Mouse (Mus musculus) gastrocnemius, adult 2 months (tissue): Measurements from ENCODE around the gene Spock1. TPM values are rescaled to one million over a fixed set of nuclear protein-coding genes. Genes with fewer than 3 reads are reported as not detected.
"Not testable (repeated sequence)": the region's sequence is repeated elsewhere in the genome, so short reads cannot be mapped to it uniquely, and the experiment has no call there.

Experiments used
- DNase-seq: peaks from one replicate; pipeline ENCODE4 v3.0.0; 2022
- H3K27ac ChIP-seq: fragments of 200-600 bp; 2 replicates; pipeline ENCODE4 v1.8.1; 2022; ENCODE audit warnings: mild to moderate bottlenecking
- H3K4me3 ChIP-seq: fragments of 200-600 bp; 2 replicates; pipeline ENCODE4 v1.8.1; 2022; ENCODE audit warnings: mild to moderate bottlenecking, moderate library complexity
- CTCF ChIP-seq: fragments of 200-600 bp; IDR thresholded peaks from 2 replicates; pipeline ENCODE4 v1.8.1; 2022; ENCODE audit warnings: antibody characterized with exemption, mild to moderate bottlenecking, moderate library complexity
- intact Hi-C: fragments of 180-260 bp; cut with DNase I; formaldehyde crosslinking; loops from one replicate; pipeline ENCODE4 v1.15.1; 2025
- total RNA-seq, 2 experiments: library from RNA; stranded (reverse); gene quantifications; 2 replicates each; pipeline ENCODE4 v1.2.3; 2021

The Spock1 gene
- total RNA-seq, 2 experiments from 2014 or later = 0.13 to 0.78 TPM

DNA sequence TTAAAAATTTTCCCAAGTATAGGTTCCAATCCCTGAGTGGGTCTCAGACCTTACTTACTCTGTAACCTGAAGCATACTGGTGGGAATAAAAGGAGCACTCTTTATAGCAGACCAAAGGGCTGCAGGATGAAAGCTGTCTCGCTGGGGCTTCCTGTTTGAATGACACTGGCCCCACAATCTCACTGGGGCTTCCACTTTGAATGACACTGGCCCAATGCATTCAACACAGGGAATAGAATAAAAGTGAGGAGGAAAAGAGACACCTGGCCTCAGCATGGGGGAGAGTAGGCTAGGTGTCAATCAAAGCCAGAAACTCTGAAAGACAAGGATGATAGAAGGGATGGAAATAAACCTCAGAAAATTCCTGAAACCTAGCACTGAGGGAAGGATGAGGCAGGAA lies 413.3 kb downstream of the Spock1 start:
- DNase-seq = no peak
- Histone ChIP-seq H3K4me3 (no peak overlapping the region), H3K27ac (no peak overlapping the region)
- intact Hi-C loops = no loop called here
- no peak for TF ChIP-seq CTCF

DNA sequence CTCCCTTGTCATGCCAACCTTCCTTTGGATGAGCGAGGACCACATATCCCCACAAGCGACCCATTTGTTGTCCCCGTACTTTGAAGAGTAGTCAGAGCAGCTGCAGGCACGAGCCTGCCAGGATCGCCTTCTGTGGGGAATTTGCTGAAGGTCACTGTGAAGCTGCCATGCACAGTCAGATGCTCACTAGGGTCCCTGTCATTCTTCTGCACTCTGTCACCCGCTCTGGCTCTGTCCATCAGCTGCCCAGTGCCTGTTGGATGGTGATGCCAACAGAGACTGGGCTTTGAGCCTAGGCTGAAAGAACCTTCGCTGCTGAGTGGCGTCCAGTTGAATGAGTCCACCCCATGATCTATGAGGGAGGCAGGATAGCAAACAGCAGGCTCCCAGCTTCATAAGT lies 419.2 kb downstream of the Spock1 start:
- H3K4me3 ChIP-seq = no peak overlapping the region
- intact Hi-C loops = no loop called here
- no peak for TF ChIP-seq CTCF
- H3K27ac ChIP-seq = no peak overlapping the region
- DNase-seq = no peak

DNA sequence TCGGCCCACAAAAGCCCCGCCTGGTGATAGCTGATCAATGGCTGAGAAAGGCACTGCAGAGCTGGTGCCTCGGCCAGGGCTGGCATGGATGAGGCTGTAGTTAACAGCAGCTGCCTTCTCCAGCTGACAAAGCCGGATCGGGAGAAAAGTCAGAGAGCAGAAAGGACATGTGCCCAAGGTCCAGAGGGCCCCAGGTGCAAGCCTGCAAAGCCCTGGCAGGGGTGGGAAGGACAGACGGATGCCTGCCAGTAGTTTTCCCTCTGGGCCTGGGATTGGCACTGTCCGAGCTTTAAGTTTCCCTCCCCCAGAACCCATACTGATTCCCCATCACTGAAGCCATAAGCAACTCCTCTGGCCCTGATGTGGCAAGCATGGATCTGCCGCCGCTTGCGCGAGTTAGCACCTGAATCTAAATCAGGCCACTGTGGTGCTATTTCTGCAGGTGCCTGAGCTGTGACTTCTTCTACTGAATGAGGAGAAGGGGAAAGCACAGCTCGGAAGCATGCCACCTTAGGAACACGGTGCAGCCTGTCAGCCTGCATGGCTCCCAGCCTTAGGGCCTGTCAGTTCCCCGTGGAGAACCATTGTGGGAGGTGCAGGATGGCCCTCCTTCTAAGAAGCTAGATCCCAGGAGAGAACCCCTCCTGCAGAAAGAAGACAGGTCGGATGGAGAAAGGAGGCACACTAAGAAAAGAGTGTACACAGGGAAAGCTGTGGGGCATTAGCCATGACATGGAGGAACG lies 423.5 kb downstream of the Spock1 start:
- TF ChIP-seq CTCF = no peak
- intact Hi-C loops = no loop called here
- no peak overlapping the region for H3K4me3 ChIP-seq
- no peak for DNase-seq
- H3K27ac ChIP-seq = no peak overlapping the region

DNA sequence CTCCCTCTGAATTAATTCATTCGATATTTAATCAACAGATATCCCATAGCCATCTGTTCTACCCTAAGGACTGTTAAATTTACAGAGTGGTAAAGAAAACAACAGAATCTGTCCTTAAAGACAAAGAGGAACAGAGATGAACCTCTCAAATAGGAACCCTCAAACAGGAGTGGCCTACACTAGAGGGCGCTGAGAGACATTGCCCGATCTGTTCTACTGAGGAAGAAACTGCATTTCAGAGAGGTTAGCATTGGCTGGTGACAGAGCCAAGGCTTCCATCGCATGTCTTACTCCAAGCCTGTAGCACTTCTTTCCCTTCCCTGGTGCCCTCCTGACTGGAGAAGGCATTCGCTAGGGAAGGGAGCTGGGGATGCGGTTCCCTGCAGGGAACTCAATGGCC lies 431.4 kb downstream of the Spock1 start:
- Histone ChIP-seq H3K4me3 (no peak overlapping the region), H3K27ac (no peak overlapping the region)
- TF ChIP-seq CTCF = peak; percentile 53
- intact Hi-C loops = no loop called here
- DNase-seq = no peak

DNA sequence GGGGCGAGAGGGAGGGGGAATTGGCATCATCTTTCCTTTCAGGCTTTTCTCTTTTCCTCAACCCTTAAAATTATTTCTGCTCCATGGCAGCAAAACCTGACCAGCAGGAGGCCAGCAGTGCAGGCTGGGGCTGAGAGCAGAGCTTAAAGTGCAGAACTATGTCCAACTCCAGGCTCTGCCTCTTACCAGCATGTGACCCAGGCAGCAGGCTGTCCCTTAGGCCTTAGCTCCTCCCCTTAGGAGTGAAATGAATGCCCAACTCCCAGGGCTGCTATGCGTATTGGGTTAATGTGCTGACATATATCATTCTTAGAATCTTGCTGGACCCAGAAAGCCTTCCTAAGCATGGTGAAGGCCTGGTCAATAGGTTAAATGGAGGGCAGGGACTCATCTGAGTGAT lies 434.1 kb downstream of the Spock1 start:
- no peak for DNase-seq
- TF ChIP-seq CTCF = no peak
- intact Hi-C loops = no loop called here

DNA sequence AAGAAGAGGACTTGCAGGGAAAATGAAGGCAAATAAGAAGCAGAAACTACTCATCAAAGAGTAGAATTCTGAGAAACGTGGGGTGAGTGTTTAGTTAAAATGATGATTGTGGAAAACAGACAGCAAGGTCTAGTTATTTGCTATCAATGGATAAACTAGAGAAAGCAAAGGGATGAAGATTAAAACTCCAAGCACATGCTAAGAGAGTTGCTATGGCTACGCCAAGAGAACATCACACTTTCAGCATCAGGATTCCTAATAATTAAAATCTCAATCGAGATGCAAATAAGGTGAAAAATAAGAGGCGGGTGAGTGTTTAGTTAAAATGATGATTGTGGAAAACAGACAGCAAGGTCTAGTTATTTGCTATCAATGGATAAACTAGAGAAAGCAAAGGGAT lies 437.2 kb downstream of the Spock1 start:
- H3K27ac ChIP-seq, H3K4me3 ChIP-seq, intact Hi-C loops, DNase-seq: not testable (repeated sequence)

More for the DNA sequence above, 434.1 kb downstream of the Spock1 start:
- Histone ChIP-seq H3K4me3 (no peak overlapping the region), H3K27ac (no peak overlapping the region)

DNA sequence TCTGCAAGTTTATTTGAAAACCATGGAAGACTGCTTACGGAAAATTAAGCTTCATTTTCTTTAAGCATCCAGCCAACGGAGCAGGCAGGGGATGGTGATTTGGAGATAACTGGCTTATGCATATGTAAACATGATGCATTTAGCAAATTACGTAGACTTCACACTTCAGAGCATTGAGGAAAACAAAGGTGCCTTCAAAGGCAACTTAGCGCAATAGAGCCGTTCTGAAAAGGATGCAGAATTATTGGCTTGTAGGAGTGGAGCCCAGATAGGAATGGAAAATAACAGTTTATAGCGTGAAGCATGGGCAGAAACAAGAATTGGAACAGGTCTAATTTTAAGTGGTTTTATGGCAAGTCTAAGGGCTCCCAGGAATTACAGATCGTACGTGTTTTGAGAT lies 448.2 kb downstream of the Spock1 start:
- TF ChIP-seq CTCF = no peak
- intact Hi-C loops = no loop called here
- H3K27ac ChIP-seq = no peak overlapping the region
- DNase-seq = no peak
- H3K4me3 ChIP-seq = no peak overlapping the region

DNA sequence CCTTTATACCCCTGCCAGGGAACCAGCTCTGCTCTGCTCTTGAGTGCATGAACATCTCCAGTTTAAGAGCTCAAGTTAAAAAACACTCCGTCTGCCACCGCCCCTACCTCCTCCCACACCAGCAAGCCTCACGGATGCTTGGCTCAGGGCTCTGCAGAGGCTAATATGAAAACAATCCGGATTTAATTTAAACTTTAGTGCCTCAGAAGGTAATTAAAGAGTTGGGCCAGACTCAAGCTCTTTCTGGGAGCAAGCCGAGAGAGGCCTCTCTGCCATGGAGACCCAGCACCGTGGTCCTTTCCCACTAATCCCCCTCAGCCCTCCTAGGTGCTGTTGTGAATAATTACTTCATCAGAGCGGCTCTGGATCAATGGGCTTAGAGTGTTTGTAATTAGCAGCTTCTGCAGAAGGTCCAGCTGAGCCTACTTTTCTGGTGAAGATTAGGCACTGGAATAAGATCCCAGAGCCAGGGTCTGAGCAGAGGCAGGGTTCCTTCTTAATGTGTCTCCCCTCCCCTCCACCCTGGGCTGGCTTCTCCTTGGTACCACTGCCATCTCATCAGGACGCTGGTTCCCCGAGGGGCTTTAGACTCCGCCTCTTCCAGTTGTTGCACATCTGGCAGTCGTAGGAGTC lies 457.8 kb downstream of the Spock1 start:
- Histone ChIP-seq H3K27ac (no peak overlapping the region), H3K4me3 (no peak overlapping the region)
- no peak for TF ChIP-seq CTCF
- intact Hi-C loops = no loop called here
- DNase-seq = no peak

DNA sequence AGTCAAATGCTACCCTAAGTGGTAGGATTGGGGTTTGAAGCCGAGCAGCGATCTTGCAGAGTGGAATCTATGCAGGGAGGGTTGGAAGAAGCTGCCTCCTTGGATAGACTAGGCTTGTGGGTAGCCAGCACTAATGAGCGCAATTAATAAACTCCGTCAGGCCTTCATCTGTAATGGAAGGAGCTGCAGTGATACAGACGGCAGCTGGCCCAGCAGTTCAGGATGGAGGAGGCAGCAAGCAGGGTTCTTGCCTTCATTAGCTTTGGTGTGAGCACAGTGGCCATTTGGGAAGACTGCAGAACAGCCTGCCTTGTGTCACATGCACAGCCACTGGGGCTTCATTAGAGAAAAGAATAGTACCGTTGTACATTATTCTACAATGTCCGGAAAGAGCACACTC lies 459.2 kb downstream of the Spock1 start:
- no peak overlapping the region for H3K4me3 ChIP-seq
- intact Hi-C loops = no loop called here
- TF ChIP-seq CTCF = no peak
- DNase-seq = no peak
- H3K27ac ChIP-seq = no peak overlapping the region

DNA sequence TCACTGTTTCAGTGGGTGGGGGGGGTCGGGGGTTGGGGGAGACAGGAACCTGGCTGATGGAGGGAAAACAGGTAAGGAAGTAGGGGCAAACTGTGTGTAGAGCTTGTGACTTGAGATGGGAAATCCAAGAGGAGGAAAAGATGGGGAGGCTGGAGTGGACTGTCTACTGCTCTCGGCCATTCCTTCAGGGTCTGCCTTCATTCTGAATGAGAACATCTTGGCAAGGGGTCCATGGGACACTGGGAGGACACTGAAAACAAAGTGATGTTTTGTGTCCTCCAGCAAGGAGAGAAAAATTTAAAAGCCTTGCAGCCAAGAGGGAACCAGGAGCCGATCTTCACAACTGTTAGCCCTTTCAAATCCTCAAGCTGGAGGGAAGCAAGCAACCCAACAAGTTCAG lies 463.2 kb downstream of the Spock1 start:
- intact Hi-C loops = no loop called here
- Histone ChIP-seq H3K4me3 (no peak overlapping the region), H3K27ac (no peak overlapping the region)
- no peak for TF ChIP-seq CTCF
- no peak for DNase-seq

DNA sequence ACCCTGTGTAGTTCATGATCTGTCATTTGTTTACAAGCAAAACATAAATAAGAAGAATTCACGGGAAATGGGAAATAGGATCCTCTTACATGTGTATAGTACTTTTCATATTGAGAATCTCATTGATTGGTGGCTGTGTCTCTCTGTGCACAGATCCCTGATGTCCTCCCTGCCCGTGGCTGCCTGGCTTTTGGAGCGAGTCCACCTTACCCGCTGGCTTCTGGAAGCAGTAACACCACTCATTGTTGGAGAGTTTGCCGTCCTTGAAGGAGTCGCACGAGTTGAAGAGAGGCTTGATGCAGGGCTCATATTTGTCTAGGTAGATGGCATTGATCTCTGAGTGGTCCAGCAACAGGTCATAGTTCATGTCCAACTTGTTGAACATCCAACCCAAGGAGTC lies 468.0 kb downstream of the Spock1 start:
- TF ChIP-seq CTCF = no peak
- Histone ChIP-seq H3K27ac (no peak overlapping the region), H3K4me3 (no peak overlapping the region)
- intact Hi-C loops = no loop called here
- no peak for DNase-seq

DNA sequence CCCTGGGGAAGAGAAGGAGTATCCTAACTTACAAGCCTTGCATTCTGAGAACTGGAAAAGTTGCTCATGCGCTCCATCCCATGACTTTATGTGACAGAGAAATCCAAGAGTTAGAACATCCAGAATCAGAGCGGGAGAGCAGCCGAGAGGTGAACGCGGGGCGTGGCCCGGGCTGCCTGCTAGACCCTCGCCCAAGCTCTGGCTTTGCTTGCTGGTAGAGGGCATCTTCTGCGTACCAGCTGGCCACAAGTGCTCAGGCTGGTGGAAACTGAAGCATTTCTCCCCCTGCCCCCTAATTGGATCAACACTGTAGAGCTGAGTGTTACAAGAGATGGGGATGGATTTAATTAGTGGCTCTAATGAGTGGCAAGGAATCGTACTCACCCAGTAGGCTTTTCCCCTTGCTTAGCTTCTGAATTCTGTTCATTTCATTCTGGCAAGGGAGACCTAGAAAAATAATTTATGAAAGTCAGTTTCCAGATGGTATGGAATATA lies 472.4 kb downstream of the Spock1 start:
- no peak for DNase-seq
- no peak for TF ChIP-seq CTCF
- H3K27ac ChIP-seq = no peak overlapping the region
- no peak overlapping the region for H3K4me3 ChIP-seq
- intact Hi-C loops = no loop called here

DNA sequence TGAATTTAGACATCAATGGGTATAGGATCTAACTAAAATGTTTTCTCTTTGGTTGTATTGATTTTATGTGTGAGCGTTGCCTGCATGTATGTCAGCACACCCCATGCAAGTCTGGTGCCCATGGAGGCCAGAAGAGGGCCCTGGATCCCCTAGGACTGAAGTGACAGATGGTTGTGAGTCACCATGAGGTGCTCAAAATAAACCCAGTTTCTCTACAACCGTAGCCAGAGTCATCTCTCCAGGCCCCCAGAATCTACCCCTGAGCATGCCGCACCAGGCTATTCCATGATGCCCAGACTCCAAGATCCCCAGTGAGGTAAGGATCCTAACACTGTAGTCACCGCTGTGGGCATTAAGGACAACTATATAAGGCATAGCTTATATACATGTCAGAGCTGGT lies 474.3 kb downstream of the Spock1 start:
- intact Hi-C loops = no loop called here
- Histone ChIP-seq H3K4me3 (no peak overlapping the region), H3K27ac (no peak overlapping the region)
- DNase-seq = no peak
- no peak for TF ChIP-seq CTCF

DNA sequence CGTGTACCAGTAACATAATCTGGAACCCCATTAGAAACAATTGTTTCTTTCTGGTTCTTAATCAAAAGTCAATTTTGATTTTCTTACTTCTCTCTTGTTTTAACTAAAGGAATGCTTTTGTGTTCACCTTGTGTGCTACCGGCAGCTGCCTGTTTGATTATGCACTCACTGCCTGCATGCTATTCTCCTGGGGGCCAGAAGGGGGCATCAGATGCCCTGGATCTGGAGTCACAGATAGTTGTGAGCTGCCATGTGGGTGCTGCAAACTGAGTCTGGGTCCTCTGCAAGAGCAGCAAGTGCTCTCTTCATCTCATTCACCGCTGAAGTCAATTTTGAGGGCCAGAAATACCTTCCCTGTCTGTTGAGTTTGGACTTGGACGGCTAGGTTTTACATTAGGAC lies 476.3 kb downstream of the Spock1 start:
- Histone ChIP-seq H3K27ac (no peak overlapping the region), H3K4me3 (no peak overlapping the region)
- TF ChIP-seq CTCF = no peak
- no peak for DNase-seq
- intact Hi-C loops = no loop called here
